Mouse (Mus musculus): ENCODE results near the gene Phldb3.

Gene Phldb3

DNA sequence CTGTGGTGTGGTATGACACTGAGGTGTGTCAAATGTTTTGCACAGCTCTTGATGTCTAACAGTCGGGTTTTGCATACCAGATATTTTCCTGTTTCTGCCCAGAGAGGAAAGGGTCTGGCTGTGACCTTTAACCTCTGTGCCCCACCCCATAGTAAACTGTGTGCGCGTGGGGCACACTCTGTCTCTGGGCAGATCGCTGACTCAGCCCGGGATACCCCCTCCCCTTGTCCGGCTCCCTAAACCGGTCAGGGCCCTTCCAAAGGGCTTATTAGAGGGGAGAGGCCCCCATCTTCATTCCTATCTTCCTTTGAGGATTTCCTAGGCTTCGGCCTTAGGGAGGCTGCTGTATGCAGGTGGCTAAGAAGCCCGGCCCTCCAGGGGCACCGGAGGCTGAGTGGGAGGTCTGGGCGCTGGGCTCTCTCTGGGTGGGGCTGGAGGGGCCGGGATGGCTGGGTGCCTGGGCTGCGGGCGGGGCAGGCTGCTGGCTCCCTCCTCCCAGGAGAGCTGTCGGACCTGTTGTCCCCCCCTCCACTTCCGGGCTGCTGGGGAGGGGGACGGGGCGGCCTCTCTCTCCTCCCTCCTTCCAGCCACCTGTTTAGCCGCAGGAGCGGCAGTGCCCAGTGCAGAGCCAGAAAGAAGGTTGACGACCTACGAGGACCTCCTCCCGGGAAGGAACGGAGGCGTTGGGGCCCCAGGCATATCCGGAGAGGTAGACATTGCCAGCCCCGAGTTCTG, at the start of gene Phldb3:
TSS of gene Phldb3 (plus strand) at position 620 of the 735 bp plus-strand sequence.
- peak; percentile 67 to 79 for DNase-seq

- DNase-seq, result no peak
Observed at GRCm38 (mm10) chr7:24561450-24561849, 49.1 kb upstream of the Phldb3 start.

- no peak for DNase-seq
Observed at GRCm38 (mm10) chr7:24563191-24563836, 47.2 kb upstream of the Phldb3 start.

DNA sequence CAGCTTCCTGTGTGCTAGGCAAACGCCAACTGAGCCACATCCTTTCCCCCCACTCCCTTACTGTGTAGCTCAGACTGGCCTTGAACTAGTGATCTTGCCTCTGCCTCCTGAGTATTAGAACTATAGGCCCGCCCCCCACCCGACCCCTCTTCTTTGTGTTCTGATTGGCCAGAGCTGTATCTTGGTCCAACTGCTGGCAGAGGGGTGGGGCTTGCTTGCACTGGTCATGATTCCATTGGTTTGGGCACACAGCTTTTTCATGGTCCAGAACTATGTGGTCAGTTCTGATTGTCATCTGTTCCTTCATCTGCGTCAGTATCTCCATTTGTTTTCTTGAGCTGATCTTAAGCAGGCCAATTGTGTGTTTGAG, 46.7 kb upstream of the Phldb3 start:
- DNase-seq, result no peak

GRCm38 (mm10) chr7:24564607-24565265, 45.8 kb upstream of the Phldb3 start:
- peak; percentile 74 to 80 for DNase-seq

DNA sequence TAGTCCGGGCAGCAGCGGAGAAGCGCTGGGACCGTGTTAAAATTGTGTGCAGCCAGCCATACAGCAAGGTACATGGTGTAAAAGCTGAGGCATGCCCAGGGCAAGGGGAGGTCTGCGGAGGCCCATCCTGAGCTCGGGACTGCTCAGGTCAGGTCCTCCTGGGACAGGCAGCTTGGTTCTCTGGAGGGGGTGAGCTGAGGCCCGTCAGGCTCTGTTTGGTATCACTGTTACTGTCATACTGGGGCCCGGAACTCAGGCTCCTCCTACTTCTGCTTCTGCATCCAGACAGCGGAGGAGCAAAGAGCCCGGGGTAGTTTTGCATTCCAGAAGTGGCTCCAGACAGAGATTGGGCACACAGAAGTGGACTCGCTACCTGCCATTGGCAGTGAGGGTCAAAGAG, 44.9 kb upstream of the Phldb3 start:
- DNase-seq, result no peak

- DNase-seq, result no peak
Observed at GRCm38 (mm10) chr7:24566206-24566605, 44.4 kb upstream of the Phldb3 start.

DNA sequence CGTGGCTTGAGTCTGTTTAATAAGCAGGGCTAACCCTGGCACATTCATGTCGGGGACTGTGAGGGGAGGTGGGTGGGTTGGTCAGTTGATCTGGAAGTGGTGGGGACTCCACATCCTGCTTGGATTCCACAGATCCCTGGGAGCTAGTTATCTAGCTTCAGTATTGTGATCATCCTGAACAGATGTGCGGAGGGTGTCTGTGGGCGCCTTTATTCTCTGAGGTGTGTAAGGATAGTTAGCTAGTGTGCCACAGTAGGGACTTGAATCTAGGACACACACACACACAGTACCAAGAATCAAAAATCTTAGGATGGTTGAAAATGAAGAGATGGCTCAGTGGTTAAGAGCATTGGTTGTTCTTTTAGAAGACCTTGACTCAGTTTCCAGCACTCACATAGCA, 42.1 kb upstream of the Phldb3 start:
- DNase-seq, result no peak

GRCm38 (mm10) chr7:24571071-24571470, 39.5 kb upstream of the Phldb3 start:
- no peak for DNase-seq

DNA sequence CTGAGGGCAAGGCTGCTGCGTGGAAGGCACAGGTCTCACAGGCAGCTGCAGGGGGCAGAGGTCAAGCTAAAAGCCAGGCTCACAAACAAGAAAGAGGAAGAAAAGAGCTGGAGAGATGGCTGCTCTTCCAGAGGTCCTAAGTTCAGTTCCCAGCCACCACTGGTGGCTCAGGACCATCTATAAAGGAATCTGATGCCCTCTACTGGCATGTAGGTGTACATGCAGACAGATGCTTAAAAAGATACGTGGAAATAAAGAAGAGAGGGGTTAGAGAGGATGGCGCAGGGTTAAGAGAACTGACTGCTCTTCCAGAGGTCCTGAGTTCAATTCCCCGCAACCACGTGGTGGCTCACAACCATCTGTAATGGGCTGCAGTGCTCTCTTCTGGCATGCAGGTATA, 38.1 kb upstream of the Phldb3 start:
- DNase-seq, result no peak

GRCm38 (mm10) chr7:24574224-24574796, 36.3 kb upstream of the Phldb3 start:
- DNase-seq, result no peak

GRCm38 (mm10) chr7:24577811-24578210, 32.8 kb upstream of the Phldb3 start:
- no peak for DNase-seq

GRCm38 (mm10) chr7:24584876-24585275, 25.7 kb upstream of the Phldb3 start:
- DNase-seq, result no peak

DNA sequence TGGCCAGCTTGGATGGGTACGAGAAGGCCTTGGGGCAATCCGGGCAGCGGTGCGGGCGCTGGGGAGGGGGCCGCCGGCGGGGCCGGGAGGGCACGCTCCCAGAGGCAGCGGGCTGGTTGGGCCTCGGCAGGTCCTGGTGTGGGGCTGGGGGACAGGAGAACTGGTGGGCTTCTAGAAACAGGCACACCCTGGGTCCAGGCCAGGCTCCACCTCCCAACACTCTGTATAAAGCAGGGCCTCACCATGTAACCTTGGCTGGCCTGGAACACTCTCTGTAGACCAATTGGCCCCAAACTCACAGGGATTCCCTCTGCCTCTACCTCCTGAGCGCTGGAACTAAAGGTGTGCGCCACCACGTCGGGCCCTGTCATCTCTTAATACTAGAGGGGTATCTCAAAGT, 24.6 kb upstream of the Phldb3 start:
- peak in 1 of 2 experiments; percentile 23 for DNase-seq

- DNase-seq, result no peak
Observed at GRCm38 (mm10) chr7:24586828-24587227, 23.7 kb upstream of the Phldb3 start.

- peak; percentile 62 to 72 for DNase-seq
Observed at GRCm38 (mm10) chr7:24587330-24588105, 23.0 kb upstream of the Phldb3 start, which contains the start of the genes Ethe1 and Zfp575. Gene Ethe1, plus strand, starts transcription at chr7:24587543. Gene Zfp575, minus strand, starts transcription at chr7:24587641.

GRCm38 (mm10) chr7:24588336-24588735, 22.2 kb upstream of the Phldb3 start:
- peak in 1 of 2 experiments; percentile 33 for DNase-seq

- no peak for DNase-seq
Observed at GRCm38 (mm10) chr7:24591735-24592134, 18.8 kb upstream of the Phldb3 start.

GRCm38 (mm10) chr7:24592163-24592562, 18.4 kb upstream of the Phldb3 start:
- DNase-seq, result no peak

- no peak for DNase-seq
Observed at GRCm38 (mm10) chr7:24592781-24593180, 17.8 kb upstream of the Phldb3 start.

DNA sequence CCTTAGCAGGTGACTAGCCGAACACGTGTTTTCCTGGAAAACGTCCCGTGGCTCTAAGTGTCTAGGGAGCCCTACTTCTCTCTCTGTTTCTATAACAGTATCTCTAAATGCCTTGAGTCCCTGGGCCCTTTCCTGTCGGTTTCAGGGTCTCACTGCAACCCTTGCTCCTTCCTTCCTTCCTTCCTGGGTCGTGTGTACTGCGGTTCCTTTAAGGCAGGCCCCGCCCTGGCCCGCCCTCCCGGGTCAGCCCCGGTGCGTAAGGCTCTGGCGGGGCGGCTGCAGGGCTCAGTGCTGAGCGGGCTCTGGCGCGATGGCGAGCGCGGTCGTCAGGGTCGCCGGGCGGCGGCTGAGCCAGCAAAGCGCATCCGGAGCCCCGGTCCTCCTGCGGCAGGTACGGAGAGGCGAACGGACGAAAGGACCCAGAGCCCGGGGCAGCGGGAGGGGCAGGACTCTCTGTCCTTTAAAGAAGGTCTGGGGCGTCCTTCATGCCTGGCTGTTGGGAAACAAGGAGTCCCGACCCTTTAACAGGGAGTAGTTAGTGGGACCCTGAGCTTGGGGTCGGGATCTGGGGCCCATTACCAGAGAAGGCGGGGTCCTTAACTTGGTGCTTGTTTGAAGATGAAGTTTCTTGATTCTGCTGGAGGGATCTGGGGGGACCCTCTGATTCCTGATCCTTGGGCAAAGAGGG, 16.8 kb upstream of the Phldb3 start:
- peak; percentile 81 to 86 for DNase-seq

- no peak for DNase-seq
Observed at GRCm38 (mm10) chr7:24594309-24594803, 16.2 kb upstream of the Phldb3 start.

Data from thymus, postnatal 36 days (tissue).